Mouse (Mus musculus): ENCODE results near the gene Rps16.
"Not testable (repeated sequence)": the region's sequence is repeated elsewhere in the genome, so short reads cannot be mapped to it uniquely, and the experiment has no call there.

Gene Rps16

GRCm38 (mm10) chr7:28386877-28387276 lies 36.4 kb downstream of the Rps16 start:
- in situ Hi-C loops (cut with MboI, MseI): not testable (repeated sequence)

- in situ Hi-C loops (cut with MboI, MseI): not testable (repeated sequence)
These were observed 36.9 kb downstream of the Rps16 start for GRCm38 (mm10) chr7:28387384-28387783.

GRCm38 (mm10) chr7:28390331-28390730 lies 39.9 kb downstream of the Rps16 start:
- in situ Hi-C loops (cut with MboI, MseI): no loop called here

GRCm38 (mm10) chr7:28392429-28393271 lies 42.2 kb downstream of the Rps16 start, which contains the start of the genes Med29 and Paf1:
Gene Med29 (minus strand): TSS chr7:28392708.
Gene Paf1 (plus strand): TSS chr7:28392951.
- in situ Hi-C loops (cut with MboI, MseI): no loop called here

- in situ Hi-C loops (cut with MboI, MseI): no loop called here
These were observed 43.0 kb downstream of the Rps16 start for GRCm38 (mm10) chr7:28393272-28393951.

GRCm38 (mm10) chr7:28395425-28395824 lies 45.0 kb downstream of the Rps16 start:
- in situ Hi-C loops (cut with MboI, MseI): no loop called here

GRCm38 (mm10) chr7:28398000-28398399 lies 47.5 kb downstream of the Rps16 start:
- in situ Hi-C loops (cut with MboI, MseI): no loop called here

GRCm38 (mm10) chr7:28398696-28399340 lies 48.4 kb downstream of the Rps16 start:
- in situ Hi-C loops (cut with MboI, MseI): no loop called here

GRCm38 (mm10) chr7:28401030-28401429 lies 50.6 kb downstream of the Rps16 start:
- in situ Hi-C loops (cut with MboI, MseI): no loop called here

- in situ Hi-C loops (cut with MboI, MseI): no loop called here
These were observed 51.5 kb downstream of the Rps16 start for GRCm38 (mm10) chr7:28401942-28402341.

All from T-helper 1 cell (primary cell).